Mouse (Mus musculus): ENCODE measurements at regions not wholly inside any gene's neighbourhood (a gene's known extent, or its start where the extent isn't known, plus 50 kb on each side); places are given as distances from the start of the nearest gene placed in this dataset.

GRCm38 (mm10) chr8:25463532-25463931, 639.4 kb upstream of the Adam5 start:
- DNase-seq, result no peak

GRCm38 (mm10) chr8:25462492-25462891, 638.3 kb upstream of the Adam5 start:
- DNase-seq, result no peak

GRCm38 (mm10) chr8:25455644-25456043, 631.5 kb upstream of the Adam5 start:
- no peak for DNase-seq

GRCm38 (mm10) chr8:25454972-25455371, 630.8 kb upstream of the Adam5 start:
- DNase-seq, result no peak

- no peak for DNase-seq
Observed at GRCm38 (mm10) chr8:25453826-25454225, 629.7 kb upstream of the Adam5 start.

GRCm38 (mm10) chr8:25450544-25450943, 626.4 kb upstream of the Adam5 start:
- no peak for DNase-seq

GRCm38 (mm10) chr8:25449590-25449989, 625.4 kb upstream of the Adam5 start:
- no peak for DNase-seq

- no peak for DNase-seq
Observed at GRCm38 (mm10) chr8:25447900-25448299, 623.7 kb upstream of the Adam5 start.

GRCm38 (mm10) chr8:25445968-25446367, 621.8 kb upstream of the Adam5 start:
- DNase-seq, result no peak

GRCm38 (mm10) chr8:25445054-25445453, 620.9 kb upstream of the Adam5 start:
- no peak for DNase-seq

GRCm38 (mm10) chr8:25443552-25443951, 619.4 kb upstream of the Adam5 start:
- DNase-seq, result no peak

- DNase-seq, result no peak
Observed at GRCm38 (mm10) chr8:25441057-25441441, 616.9 kb upstream of the Adam5 start.

GRCm38 (mm10) chr8:25440391-25441056, 616.4 kb upstream of the Adam5 start:
- no peak for DNase-seq

- DNase-seq, result no peak
Observed at GRCm38 (mm10) chr8:25439971-25440370, 615.8 kb upstream of the Adam5 start.

- no peak for DNase-seq
Observed at GRCm38 (mm10) chr8:25438021-25438620, 614.0 kb upstream of the Adam5 start.

GRCm38 (mm10) chr8:25437178-25437577, 613.0 kb upstream of the Adam5 start:
- DNase-seq, result no peak

- DNase-seq, result no peak
Observed at GRCm38 (mm10) chr8:25430552-25430951, 606.4 kb upstream of the Adam5 start.

GRCm38 (mm10) chr8:25429846-25430482, 605.8 kb upstream of the Adam5 start:
- no peak for DNase-seq

GRCm38 (mm10) chr8:25428761-25429160, 604.6 kb upstream of the Adam5 start:
- no peak for DNase-seq

- no peak for DNase-seq
Observed at GRCm38 (mm10) chr8:25426207-25426606, 602.0 kb upstream of the Adam5 start.

- DNase-seq, result no peak
Observed at GRCm38 (mm10) chr8:25421478-25421877, 597.3 kb upstream of the Adam5 start.

GRCm38 (mm10) chr8:25410536-25410935, 586.4 kb upstream of the Adam5 start:
- no peak for DNase-seq

GRCm38 (mm10) chr8:25407862-25408261, 583.7 kb upstream of the Adam5 start:
- DNase-seq, result no peak

GRCm38 (mm10) chr8:25392766-25393166, 568.6 kb upstream of the Adam5 start:
- DNase-seq, result no peak
